Mouse (Mus musculus) ES-E14 (cell line): ENCODE results near the gene Iqcf6. TPM values are rescaled to one million over a fixed set of nuclear protein-coding genes. Genes with fewer than 3 reads are reported as not detected.

Experiments
- DNase-seq: peaks from one replicate; pipeline ENCODE4 v3.0.0-alpha.2; 2013; ENCODE audit warnings: low read depth, low spot score
- H3K27ac ChIP-seq: 2 replicates; pipeline ENCODE4 v1.5.1; 2012; ENCODE audit warnings: low read depth, mild to moderate bottlenecking, low read length, moderate library complexity, mixed read lengths; ENCODE audit not compliant: poor library complexity, insufficient read depth, severe bottlenecking
- H3K36me3 ChIP-seq: 2 replicates; pipeline ENCODE4 v1.6.1; 2012; ENCODE audit warnings: mild to moderate bottlenecking, low read length, moderate library complexity, mixed read lengths; ENCODE audit not compliant: control insufficient read depth, poor library complexity, insufficient read depth, severe bottlenecking
- H3K4me1 ChIP-seq, 2 experiments: fragments of 150-350 bp in 1 of 2; sonication (generic) in 1 of 2; 2 replicates each; pipeline ENCODE4 v1.6.1; 2012; ENCODE audit warnings: low read length in 2 of 2, mild to moderate bottlenecking in 1 of 2, mixed read lengths in 1 of 2; ENCODE audit not compliant: control insufficient read depth in 2 of 2, insufficient read depth in 2 of 2, poor library complexity in 1 of 2
- H3K4me3 ChIP-seq, 2 experiments: fragments of 150-350 bp in 1 of 2; sonication (generic) in 1 of 2; 2 replicates each; pipeline ENCODE4 v1.5.1; 2012; ENCODE audit warnings: low read length in 2 of 2, low read depth in 1 of 2, mild to moderate bottlenecking in 1 of 2, mixed read lengths in 1 of 2; ENCODE audit not compliant: insufficient read depth in 1 of 2, poor library complexity in 1 of 2, severe bottlenecking in 1 of 2
- H3K9ac ChIP-seq: 2 replicates; pipeline ENCODE4 v1.6.1; 2012; ENCODE audit warnings: low read depth, mild to moderate bottlenecking, low read length, mixed read lengths; ENCODE audit not compliant: poor library complexity, insufficient read depth, severe bottlenecking
- H3K9me3 ChIP-seq: fragments of 150-350 bp; sonication (generic); 2 replicates; pipeline ENCODE4 v1.6.1; 2012; ENCODE audit warnings: low read depth, mild to moderate bottlenecking, low read length; ENCODE audit not compliant: control insufficient read depth, insufficient read depth
- CHD2 ChIP-seq: IDR thresholded peaks from 2 replicates; pipeline ENCODE4 v1.6.1; 2014; ENCODE audit warnings: mild to moderate bottlenecking, low read depth, low read length, inconsistent platforms
- HCFC1 ChIP-seq: IDR thresholded peaks from 2 replicates; pipeline ENCODE4 v1.6.1; 2012; ENCODE audit warnings: low read length, inconsistent platforms, borderline replicate concordance; ENCODE audit not compliant: insufficient read depth
- MAFK ChIP-seq: IDR thresholded peaks from 2 replicates; pipeline ENCODE4 v1.6.1; 2014; ENCODE audit warnings: mild to moderate bottlenecking, low read depth, low read length, inconsistent platforms; ENCODE audit not compliant: insufficient read depth
- ZC3H11A ChIP-seq: IDR thresholded peaks from 2 replicates; pipeline ENCODE4 v1.6.1; 2012; ENCODE audit warnings: low read depth, mild to moderate bottlenecking, inconsistent platforms, low read length, borderline replicate concordance
- ZNF384 ChIP-seq: IDR thresholded peaks from 2 replicates; pipeline ENCODE4 v1.6.1; 2012; ENCODE audit warnings: low read depth, low read length, inconsistent platforms
- in situ Hi-C, 2 experiments: fragments of 600-800 bp; cut with MboI; formaldehyde crosslinking; loops; one replicate each; pipeline ENCODE4 v1.15.1; 2025; ENCODE audit warnings: low sequenced_read_pairs in 2 of 2, inconsistent platforms in 1 of 2; ENCODE audit not compliant: unreplicated experiment in 2 of 2
- total RNA-seq: library from RNA; depleted of rRNA; stranded (reverse); fragments of 300-350 nt; gene quantifications from 2 replicates; pipeline ENCODE4 v1.2.3, GENCODE M21; 2012

The Iqcf6 gene
- total RNA-seq, 1 experiment = not detected

DNA sequence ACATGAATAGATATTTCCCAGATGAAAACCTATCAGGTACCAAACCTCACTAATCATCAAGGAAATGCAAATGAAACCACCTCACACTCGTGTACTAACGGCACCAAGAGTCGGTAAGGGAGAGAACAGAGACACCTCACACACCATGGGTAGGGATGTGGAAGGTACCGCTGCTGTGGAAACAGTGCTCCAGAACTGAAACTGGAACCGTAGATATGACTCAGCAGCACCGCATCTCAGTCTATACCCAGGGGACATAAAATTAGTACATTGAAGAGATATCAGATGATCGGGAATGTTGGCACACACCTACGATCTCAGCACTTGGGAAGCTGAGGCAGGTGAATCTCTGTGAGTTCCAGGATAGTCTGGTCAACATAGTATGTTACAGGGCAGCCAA is 11.8 kb downstream of the Iqcf6 start:
- no peak overlapping the region for H3K9ac ChIP-seq
- H3K9me3 ChIP-seq = no peaks in the 10 kb centered on the region
- no peaks in the 10 kb centered on the region for H3K36me3 ChIP-seq
- no peaks in the 10 kb centered on the region for H3K4me1 ChIP-seq
- no peak overlapping the region for H3K27ac ChIP-seq
- in situ Hi-C loops = no loop called here
- H3K4me3 ChIP-seq = no peak overlapping the region
- TF ChIP-seq ZC3H11A (no peak), HCFC1 (no peak), CHD2 (no peak), MAFK (no peak), ZNF384 (no peak)
- no peak for DNase-seq

- Histone ChIP-seq H3K36me3 (no peaks in the 10 kb centered on the region), H3K27ac (no peak overlapping the region), H3K4me1 (peaks cover 0 to 18% of the 10 kb centered on the region in 2 experiments; a peak in 2 of 4 replicates), H3K4me3 (no peak overlapping the region), H3K9ac (no peak overlapping the region), H3K9me3 (no peaks in the 10 kb centered on the region)
- DNase-seq = no peak
- in situ Hi-C loops = no loop called here
- TF ChIP-seq MAFK (no peak), CHD2 (no peak), HCFC1 (no peak), ZC3H11A (no peak), ZNF384 (no peak)
Measured at GRCm38 (mm10) chr9:106641346-106641745, 15.0 kb downstream of the Iqcf6 start.

DNA sequence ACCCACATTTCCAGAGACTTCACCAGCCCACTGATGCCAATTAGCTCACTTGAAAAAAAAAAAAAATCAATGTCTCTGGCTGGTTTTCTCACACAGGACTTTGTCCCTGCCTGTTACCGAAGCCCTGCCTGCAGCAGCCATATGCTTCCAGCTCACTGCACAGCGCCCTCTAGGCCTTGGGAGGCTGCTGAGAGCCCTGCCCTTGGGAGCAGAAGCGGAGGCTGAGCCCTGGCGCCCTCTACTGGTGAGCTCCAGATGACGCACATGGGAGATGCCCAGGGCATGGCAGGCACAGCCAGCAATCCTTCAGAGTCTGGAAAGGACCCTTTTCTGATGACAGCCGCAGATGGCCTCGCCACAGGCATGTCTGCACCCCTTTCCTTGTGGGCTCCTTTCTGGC is 16.7 kb downstream of the Iqcf6 start:
- H3K9ac ChIP-seq = no peak overlapping the region
- H3K4me1 ChIP-seq = peaks cover 0 to 28% of the 10 kb centered on the region in 2 experiments; a peak in 2 of 4 replicates
- in situ Hi-C loops = no loop called here
- H3K27ac ChIP-seq = no peak overlapping the region
- DNase-seq = peak; percentile 92
- TF ChIP-seq CHD2 (no peak), HCFC1 (peak; percentile 69), ZC3H11A (no peak), ZNF384 (peak; percentile 33; the same call in 1 of the 2 replicates), MAFK (no peak)
- H3K36me3 ChIP-seq = no peaks in the 10 kb centered on the region
- no peaks in the 10 kb centered on the region for H3K9me3 ChIP-seq
- H3K4me3 ChIP-seq = no peak overlapping the region

GRCm38 (mm10) chr9:106643787-106644186 is 17.4 kb downstream of the Iqcf6 start:
- no peaks in the 10 kb centered on the region for H3K36me3 ChIP-seq
- no peak overlapping the region for H3K9ac ChIP-seq
- H3K9me3 ChIP-seq = no peaks in the 10 kb centered on the region
- H3K4me1 ChIP-seq = peaks cover 0 to 28% of the 10 kb centered on the region in 2 experiments; a peak in 2 of 4 replicates
- no peak overlapping the region for H3K27ac ChIP-seq
- DNase-seq = peak; percentile 77
- no peak for TF ChIP-seq ZNF384
- no peak for TF ChIP-seq CHD2
- TF ChIP-seq ZC3H11A = 0 out of 2 replicates have a peak, but pooled peaks have one; percentile 3
- H3K4me3 ChIP-seq = no peak overlapping the region
- in situ Hi-C loops = no loop called here

- Histone ChIP-seq H3K36me3 (no peaks in the 10 kb centered on the region), H3K4me3 (no peak overlapping the region), H3K9ac (no peak overlapping the region), H3K4me1 (peaks cover 0 to 28% of the 10 kb centered on the region in 2 experiments; a peak in 2 of 4 replicates), H3K9me3 (no peaks in the 10 kb centered on the region), H3K27ac (no peak overlapping the region)
- TF ChIP-seq HCFC1 = no peak
- TF ChIP-seq CHD2 = no peak
- TF ChIP-seq MAFK = no peak
- TF ChIP-seq ZC3H11A = no peak
- TF ChIP-seq ZNF384 = no peak
- in situ Hi-C loops = no loop called here
- DNase-seq = no peak
Measured at GRCm38 (mm10) chr9:106645684-106646271, 19.4 kb downstream of the Iqcf6 start.
